Mouse (Mus musculus) C2C12 (cell line): Measurements from ENCODE around the gene Sds.

Source experiments
- CTCF ChIP-seq: IDR thresholded peaks from one replicate; pipeline ENCODE4 v1.5.1; 2011; ENCODE audit not compliant: control insufficient read depth, insufficient read depth, insufficient read length
- MYOD1 ChIP-seq: IDR thresholded peaks from one replicate; pipeline ENCODE4 v1.6.1; 2011; ENCODE audit warnings: low read depth; ENCODE audit not compliant: control insufficient read depth, insufficient read length
- USF1 ChIP-seq: IDR thresholded peaks from one replicate; pipeline ENCODE4 v1.6.1; 2011; ENCODE audit warnings: low read depth, mild to moderate bottlenecking, control low read depth, moderate library complexity

DNA sequence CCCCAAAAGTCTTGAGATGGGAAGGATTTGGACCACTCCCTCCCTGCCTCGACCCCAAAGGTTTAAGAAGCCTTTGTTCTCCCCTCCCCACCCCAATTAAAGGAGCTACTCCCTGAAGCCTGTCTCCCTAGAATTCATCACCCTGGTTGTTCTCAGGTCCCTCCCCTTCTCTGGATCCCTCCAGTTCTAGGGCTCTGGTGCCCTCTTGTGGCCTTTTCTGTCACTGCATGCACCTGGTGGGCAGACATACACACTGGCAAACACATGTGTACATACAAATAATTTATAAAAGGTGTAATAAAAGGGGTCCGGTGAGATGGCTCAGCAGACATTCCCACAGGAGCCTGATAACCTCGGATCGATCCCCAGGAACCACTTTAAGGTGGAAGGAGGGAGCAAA lies 12.0 kb upstream of the Sds start:
- TF ChIP-seq MYOD1, result no peak
- TF ChIP-seq CTCF, result no peak
- TF ChIP-seq USF1, result no peak
